Mouse (Mus musculus): ENCODE data around the gene Cd68.
A peak's percentile ranks its signal among the peaks of the same experiment; 100 is the strongest.

DNA sequence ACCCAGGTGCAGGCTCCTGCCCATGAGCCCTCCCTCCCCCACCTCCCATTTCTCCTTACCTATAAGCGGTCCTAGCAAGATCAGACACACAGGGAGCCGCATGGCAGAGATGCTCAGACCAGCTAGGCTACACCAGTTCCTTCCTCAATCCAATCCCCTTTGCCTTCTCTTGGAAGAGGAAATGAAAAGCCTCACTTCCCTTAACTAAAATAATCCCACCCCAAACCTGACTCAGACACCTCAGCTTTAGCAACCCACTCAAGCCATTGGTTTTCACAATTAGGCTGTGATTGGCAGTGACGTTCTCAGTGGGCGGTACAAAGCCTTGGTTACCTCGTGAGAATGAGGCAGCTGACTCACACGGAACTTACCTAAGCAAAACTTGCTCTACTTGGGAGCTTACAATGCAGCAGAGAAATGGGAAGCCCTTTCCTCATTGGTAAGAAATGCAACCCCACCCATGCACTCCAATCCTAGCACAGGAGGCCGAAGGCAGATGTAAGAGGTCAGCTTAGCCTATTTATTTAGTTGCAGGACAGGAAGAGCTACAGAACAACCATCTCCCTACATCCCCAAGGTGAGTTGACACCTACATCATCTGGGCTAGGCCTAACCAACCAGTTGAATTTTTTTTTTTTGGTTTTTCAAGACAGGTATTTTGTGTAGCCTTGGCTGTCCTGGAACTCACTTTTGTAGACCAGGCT lies at the start of gene Cd68:
- TF ChIP-seq ELF1 (IDR thresholded peaks at IDR 0.05; ENCODE audit: low read depth, low read length) = peak; percentile 74
- TF ChIP-seq CTCF (conservative IDR thresholded peaks at IDR 0.05 in 1 of 2, IDR thresholded peaks at IDR 0.05 in 1 of 2; ENCODE audit: low read depth in 2 of 2, low read length in 2 of 2) = no peak
- TF ChIP-seq ZC3H11A (IDR thresholded peaks at IDR 0.05; ENCODE audit: low read depth, low read length) = no peak
- TF ChIP-seq POLR2A (IDR thresholded peaks at IDR 0.05; ENCODE audit: low read depth, low read length) = peak; percentile 85
- TF ChIP-seq RCOR1 (conservative IDR thresholded peaks at IDR 0.05; ENCODE audit: low read depth, low read length) = peak; percentile 76
- TF ChIP-seq EP300 (IDR thresholded peaks at IDR 0.05; ENCODE audit: low read length) = peak; percentile 83

Data from CH12.LX (cell line).